Mouse (Mus musculus): ENCODE measurements around the gene Fam174b. TPM values are rescaled to one million over a fixed set of nuclear protein-coding genes. Genes with fewer than 3 reads are reported as not detected.

The Fam174b gene
- polyA plus RNA-seq, 1 experiment from 2014 or later, result 0.22 TPM

DNA sequence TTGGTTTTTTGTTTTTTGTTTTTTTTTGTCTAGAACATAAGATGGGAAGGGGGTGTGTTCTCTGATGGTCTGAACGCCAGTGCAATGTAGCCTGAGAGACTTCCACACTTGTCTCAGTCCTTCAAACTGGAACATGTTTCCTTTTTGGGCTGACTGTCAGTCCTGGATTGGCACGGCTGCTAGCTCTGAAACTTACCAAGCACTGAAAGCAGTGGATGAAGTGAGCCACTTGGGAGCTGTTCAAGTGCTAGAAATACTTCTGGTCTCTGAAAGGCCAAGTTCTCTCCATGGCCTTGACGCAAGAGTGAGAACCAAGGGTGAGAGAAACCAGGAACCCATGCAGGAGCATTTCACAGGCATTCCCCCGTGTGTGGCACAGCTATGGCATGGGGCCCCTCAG, 29.1 kb downstream of the Fam174b start:
- Histone ChIP-seq H3K27ac (no peak overlapping the region), H3K79me2 (ENCODE audit: inconsistent target) (no peaks in the 10 kb centered on the region), H3K36me3 (ENCODE audit: inconsistent target) (no peaks in the 10 kb centered on the region), H3K4me3 (ENCODE audit: inconsistent target) (no peak overlapping the region)
- 94% methylated on average over 4 of the region's 4 CpGs for WGBS (ENCODE audit: missing documents)

DNA sequence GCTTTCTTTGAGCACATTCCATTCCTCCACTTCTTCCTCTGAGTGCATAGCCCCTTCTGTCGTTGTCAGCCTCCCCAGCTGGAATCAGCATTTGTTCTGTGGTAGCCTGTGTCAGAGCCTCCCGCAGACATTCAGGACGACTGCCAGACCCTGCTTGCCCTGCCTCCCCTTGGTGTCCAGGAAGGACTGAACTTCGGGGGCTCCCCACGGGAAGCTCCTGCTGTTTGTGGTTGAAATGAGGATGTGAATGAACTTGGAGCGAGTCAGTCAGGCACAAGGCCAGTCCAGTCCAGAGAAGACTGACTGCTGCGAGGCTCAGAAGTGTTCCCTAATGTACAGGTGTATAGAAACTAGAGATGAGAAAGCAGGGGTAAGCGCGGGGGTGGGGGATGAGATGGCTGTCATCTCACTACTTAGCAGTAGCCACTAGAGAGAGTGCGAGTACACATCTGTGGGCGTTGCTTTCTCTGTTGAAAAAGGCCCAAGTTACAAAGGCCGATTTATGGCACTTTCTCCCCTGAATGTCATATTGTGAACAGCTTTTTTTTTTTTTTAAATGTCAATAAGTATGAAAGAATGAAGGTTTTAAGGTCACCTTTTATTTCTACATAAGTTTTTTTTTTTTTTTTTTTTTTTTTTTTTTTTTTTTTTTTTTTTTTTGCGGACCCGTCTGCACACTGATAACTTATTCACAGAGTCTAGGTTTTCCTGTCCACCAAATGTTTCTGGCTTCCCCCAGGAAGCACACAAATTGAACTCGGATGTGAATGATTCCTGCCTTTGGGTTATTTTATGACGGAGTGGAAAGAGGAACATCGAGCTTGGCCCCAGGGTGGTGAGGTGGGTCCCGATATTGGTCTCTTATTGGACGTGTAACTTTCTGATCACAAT, 31.5 kb downstream of the Fam174b start:
- Histone ChIP-seq H3K79me2 (ENCODE audit: inconsistent target) (no peaks in the 10 kb centered on the region), H3K4me3 (ENCODE audit: inconsistent target) (no peak overlapping the region), H3K36me3 (ENCODE audit: inconsistent target) (no peaks in the 10 kb centered on the region), H3K27ac (no peak overlapping the region)
- WGBS (ENCODE audit: missing documents), result 15% methylated on average over 17 of the region's 19 CpGs

DNA sequence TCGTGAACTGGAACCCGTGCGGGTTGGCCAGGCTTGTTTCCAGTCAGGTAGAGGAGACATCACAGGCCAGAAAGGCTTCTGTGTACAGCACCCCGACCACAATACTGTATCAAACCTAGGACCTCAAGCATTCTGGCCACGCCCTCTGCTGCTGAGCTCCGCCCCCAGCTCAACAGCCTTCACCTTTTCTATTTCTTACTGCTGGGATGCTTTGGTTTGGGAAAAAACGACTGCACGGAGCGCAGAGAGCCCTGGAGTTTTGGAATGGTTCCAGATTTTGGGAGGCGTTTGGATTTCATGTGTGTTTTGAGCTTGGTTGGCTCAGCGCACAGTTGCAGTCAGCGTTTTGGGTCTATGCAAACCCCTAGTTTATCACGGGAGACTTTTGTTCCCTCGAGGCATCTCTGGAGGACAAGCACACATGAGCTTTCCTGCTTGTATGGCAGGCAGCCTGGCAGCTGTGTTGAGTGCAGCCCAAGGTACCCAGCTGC, 32.2 kb downstream of the Fam174b start:
- Histone ChIP-seq H3K27ac (no peak overlapping the region), H3K4me3 (ENCODE audit: inconsistent target) (no peak overlapping the region), H3K36me3 (ENCODE audit: inconsistent target) (no peaks in the 10 kb centered on the region), H3K79me2 (ENCODE audit: inconsistent target) (no peaks in the 10 kb centered on the region)
- 78% methylated on average over 14 of the region's 14 CpGs for WGBS (ENCODE audit: missing documents)

DNA sequence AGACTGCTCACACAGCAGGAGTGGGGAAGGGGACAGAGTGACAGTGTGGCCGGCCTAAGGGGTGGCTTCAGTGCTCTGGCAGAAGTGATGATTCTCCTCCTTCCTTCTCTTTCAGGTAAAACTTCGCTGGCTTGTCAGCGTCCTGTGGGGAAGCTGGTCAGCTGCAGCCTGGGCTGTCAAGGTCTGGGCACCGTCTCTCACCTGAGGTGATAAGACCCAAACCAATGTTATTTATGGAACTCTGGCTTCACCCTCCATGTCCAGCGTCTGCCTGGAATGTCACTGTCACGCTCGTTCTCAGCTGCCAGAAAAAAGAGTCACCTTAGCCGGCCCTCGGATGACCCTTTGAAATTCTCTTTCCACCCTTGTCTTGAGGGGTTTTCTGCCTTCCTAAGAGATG, 34.7 kb downstream of the Fam174b start:
- 94% methylated on average over 9 of the region's 9 CpGs for WGBS (ENCODE audit: missing documents)
- H3K4me3 ChIP-seq (ENCODE audit: inconsistent target), result no peak overlapping the region
- no peaks in the 10 kb centered on the region for H3K36me3 ChIP-seq (ENCODE audit: inconsistent target)
- no peaks in the 10 kb centered on the region for H3K79me2 ChIP-seq (ENCODE audit: inconsistent target)
- no peak overlapping the region for H3K27ac ChIP-seq

DNA sequence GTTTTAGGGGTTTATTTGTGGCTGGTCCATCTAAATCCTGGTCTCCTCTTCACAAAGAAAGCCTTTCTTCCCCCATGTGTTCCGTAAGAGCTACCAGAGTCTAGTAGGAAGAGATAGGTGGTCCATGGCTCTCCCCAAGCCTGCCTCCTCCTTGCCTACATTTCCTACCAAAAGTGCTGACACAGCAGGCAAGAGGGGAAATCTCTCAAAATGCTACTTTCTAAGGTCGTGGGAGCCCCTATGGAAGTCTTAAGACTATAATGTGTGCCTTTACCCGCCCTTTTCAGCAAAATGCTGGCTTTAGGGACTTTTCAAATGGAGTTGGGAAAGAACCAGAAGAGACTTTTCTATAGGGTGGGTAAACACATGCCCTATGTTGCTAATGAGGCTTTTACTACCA, 37.7 kb downstream of the Fam174b start:
- WGBS (ENCODE audit: missing documents), result 81% methylated on average over 3 of the region's 3 CpGs
- Histone ChIP-seq H3K36me3 (ENCODE audit: inconsistent target) (no peaks in the 10 kb centered on the region), H3K27ac (no peak overlapping the region), H3K4me3 (ENCODE audit: inconsistent target) (no peak overlapping the region), H3K79me2 (ENCODE audit: inconsistent target) (no peaks in the 10 kb centered on the region)

DNA sequence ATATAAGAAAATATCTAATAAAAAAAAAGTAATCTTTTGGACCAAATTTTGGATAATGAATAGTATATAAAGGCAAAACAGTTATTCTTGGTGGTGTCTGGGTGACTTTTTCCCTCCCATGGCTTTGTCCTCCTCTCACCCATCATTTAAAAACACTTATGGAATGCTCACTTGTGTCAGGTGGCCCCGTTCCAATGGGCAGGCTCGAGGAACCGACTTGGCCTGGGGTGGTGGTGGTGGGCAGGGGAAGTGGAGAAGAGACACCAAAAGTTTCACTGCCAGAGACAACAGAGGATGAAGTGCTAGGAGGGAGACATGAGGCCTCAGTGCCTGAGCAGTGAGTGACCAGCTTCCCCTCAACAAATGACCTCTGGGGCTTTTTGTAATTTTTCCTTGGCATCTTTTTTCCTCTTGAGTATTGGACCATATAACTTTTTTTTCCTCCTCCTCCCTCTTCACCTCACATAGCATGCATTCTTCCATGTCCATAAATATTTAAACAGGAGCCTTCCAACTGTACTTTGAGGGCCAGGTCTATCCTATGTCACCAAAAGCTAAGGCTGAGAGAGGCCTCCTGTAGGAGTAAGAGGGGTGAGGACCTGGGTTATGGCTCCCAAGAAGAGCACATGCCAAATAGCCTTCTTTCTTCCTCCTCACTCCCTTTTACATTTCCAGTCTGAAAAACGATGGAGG, 44.8 kb downstream of the Fam174b start:
- Histone ChIP-seq H3K4me3 (ENCODE audit: inconsistent target) (no peak overlapping the region), H3K27ac (no peak overlapping the region), H3K36me3 (ENCODE audit: inconsistent target) (no peaks in the 10 kb centered on the region), H3K79me2 (ENCODE audit: inconsistent target) (no peaks in the 10 kb centered on the region)
- WGBS (ENCODE audit: missing documents), result 69% methylated on average over 4 of the region's 4 CpGs

DNA sequence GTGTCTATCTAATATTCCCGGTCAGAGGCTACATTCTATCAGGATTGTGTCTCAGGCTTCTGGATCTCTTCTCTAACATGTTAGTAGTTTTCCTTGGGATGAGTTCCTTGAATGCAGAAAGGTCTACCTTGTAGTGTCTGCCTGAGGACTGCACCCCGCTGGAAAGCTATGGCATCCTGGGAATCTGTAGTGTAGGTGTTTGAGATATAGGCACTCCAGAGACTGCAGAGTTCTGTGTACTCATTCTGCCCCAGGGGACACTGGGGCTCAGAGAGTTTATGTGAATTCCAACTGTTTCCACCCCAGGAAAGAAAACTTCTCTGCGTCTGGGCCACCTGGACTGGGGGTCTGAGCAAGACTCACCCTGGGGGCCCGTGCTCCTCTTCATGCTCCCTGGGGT, 45.7 kb downstream of the Fam174b start:
- Histone ChIP-seq H3K4me3 (ENCODE audit: inconsistent target) (no peak overlapping the region), H3K36me3 (ENCODE audit: inconsistent target) (no peaks in the 10 kb centered on the region), H3K79me2 (ENCODE audit: inconsistent target) (no peaks in the 10 kb centered on the region), H3K27ac (no peak overlapping the region)
- WGBS (ENCODE audit: missing documents), result 95% methylated on average over 4 of the region's 4 CpGs

DNA sequence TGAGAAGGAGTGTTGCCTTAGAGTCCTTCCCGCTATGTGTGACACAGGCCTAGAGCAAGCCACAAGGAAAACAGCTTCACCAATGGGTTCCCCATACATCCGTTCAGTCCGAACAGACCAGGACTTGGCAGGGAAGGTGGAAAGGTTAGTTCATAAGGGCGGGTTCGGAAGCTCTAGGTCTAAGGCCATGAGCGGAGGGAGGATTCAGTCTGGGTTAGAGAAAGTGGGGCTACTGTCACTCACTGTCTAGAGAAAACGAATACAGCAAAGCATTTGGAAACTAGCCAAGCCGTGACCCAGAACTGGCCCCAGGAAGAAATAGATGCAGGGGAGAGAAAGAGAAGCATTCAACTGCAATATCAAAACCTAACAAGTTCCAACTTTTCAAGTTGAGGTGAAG, 47.4 kb downstream of the Fam174b start:
- Histone ChIP-seq H3K27ac (no peak overlapping the region), H3K36me3 (ENCODE audit: inconsistent target) (no peaks in the 10 kb centered on the region), H3K4me3 (ENCODE audit: inconsistent target) (no peak overlapping the region), H3K79me2 (ENCODE audit: inconsistent target) (no peaks in the 10 kb centered on the region)
- WGBS (ENCODE audit: missing documents), result 83% methylated on average over 8 of the region's 8 CpGs

DNA sequence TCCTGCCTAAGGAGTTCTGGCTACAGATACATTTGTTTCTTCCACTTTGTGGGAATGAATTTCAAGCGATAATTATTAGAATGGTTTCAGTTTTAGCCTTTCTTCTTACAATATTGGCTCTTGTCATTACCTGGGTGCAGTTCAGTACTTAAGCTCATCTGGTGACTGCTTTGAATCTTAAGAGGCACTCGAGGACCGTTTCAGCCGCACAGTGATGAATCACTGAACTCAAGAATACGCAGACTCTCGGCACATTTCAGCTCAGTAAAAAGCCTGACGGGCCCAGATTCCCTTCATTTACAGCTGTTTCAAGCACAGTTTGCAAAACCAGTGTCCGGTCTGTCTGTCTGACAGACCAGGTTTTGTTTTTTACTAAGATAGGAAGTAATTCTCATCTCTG, 51.0 kb downstream of the Fam174b start:
- no peaks in the 10 kb centered on the region for H3K36me3 ChIP-seq (ENCODE audit: inconsistent target)
- 83% methylated on average over 8 of the region's 8 CpGs for WGBS (ENCODE audit: missing documents)

DNA sequence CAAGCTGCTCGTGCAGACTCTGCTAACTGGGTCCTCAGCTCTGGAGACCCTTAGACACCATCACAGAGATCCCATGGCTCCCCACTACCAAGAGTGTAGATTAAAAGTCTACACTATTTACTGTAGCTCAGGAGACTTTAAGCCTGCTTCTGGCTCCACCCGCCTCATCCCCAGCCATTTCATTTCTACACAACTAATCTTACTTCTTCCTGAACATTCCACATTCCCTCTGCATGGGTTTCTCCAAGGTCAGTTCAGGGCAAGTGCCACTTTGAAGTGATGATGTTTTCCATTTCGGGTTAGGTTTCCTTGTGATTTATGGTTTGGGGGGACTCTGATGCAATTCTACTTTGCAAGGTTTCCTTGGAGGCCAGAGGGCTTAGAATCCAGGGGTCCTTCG, 52.1 kb downstream of the Fam174b start:
- Histone ChIP-seq H3K27ac (no peak overlapping the region), H3K4me3 (ENCODE audit: inconsistent target) (no peak overlapping the region), H3K36me3 (ENCODE audit: inconsistent target) (no peaks in the 10 kb centered on the region), H3K79me2 (ENCODE audit: inconsistent target) (no peaks in the 10 kb centered on the region)
- WGBS (ENCODE audit: missing documents), result 90% methylated on average over 4 of the region's 4 CpGs

More for the DNA sequence above, 51.0 kb downstream of the Fam174b start:
- Histone ChIP-seq H3K27ac (no peak overlapping the region), H3K79me2 (ENCODE audit: inconsistent target) (no peaks in the 10 kb centered on the region), H3K4me3 (ENCODE audit: inconsistent target) (no peak overlapping the region)

DNA sequence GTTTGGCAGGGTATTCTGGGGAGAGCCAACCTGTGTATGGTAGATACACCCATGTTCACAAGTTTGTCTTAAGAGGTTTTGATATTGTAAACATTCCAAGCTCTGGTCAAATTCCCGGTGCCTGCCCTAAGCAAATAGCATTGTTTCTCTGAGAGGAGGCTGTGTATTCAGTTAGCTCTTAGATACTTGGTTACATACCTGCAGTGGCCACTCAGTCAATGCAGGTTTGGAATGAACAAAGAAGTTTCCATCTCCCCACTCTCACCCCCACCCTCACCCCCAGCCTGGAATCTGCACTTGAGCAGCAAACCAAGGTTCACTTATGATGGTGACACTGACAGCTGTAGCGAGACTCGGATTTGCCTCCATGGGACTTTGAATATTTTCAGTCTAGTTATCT, 52.5 kb downstream of the Fam174b start:
- Histone ChIP-seq H3K27ac (no peak overlapping the region), H3K4me3 (ENCODE audit: inconsistent target) (no peak overlapping the region), H3K79me2 (ENCODE audit: inconsistent target) (no peaks in the 10 kb centered on the region), H3K36me3 (ENCODE audit: inconsistent target) (no peaks in the 10 kb centered on the region)
- 88% methylated on average over 3 of the region's 3 CpGs for WGBS (ENCODE audit: missing documents)

DNA sequence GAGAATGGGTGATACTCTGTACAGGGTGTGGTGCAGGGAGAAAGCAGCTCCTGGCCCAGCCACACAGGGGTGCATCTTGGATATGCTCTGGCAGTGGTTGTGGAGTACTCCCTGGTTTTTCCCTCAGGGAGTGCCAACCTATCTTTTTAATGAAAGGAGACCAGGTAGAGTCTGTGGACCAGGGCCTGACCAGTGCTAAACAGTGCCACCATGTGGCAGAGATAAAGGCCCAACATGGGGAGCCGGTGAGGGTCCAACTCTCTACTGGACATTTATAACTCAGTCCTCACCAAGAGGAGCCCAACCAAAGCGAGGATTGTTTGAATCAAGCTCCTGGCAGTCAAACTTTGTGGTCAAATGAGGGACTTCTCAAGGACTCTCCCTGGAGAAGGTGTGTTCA, 69.2 kb downstream of the Fam174b start:
- no peaks in the 10 kb centered on the region for H3K36me3 ChIP-seq (ENCODE audit: inconsistent target)
- no peaks in the 10 kb centered on the region for H3K79me2 ChIP-seq (ENCODE audit: inconsistent target)
- H3K27ac ChIP-seq, result no peak overlapping the region
- no peak overlapping the region for H3K4me3 ChIP-seq (ENCODE audit: inconsistent target)
- WGBS (ENCODE audit: missing documents), result 63% methylated on average over 2 of the region's 2 CpGs

DNA sequence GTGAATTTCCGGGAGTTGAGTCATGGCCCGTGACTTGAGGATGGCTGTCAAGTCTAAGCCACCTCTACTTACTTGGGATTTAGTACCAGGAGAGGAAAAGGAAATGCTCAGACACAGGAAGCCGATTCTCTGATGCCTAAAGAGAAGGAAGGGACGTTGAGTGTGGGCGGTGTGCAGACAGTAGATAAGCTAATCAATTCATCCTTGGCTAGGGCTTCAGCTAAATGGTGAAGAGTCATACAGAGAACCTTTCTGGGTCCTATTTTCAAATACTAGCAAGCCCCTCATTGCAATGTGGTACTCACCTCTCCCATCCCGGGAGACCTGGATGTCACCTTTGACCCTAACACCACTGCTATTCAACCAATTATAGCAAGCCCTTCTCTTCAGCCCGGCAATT, 71.3 kb downstream of the Fam174b start:
- H3K36me3 ChIP-seq (ENCODE audit: inconsistent target), result no peaks in the 10 kb centered on the region
- no peaks in the 10 kb centered on the region for H3K79me2 ChIP-seq (ENCODE audit: inconsistent target)
- no peak overlapping the region for H3K27ac ChIP-seq
- 49% methylated on average over 7 of the region's 7 CpGs for WGBS (ENCODE audit: missing documents)
- no peak overlapping the region for H3K4me3 ChIP-seq (ENCODE audit: inconsistent target)

DNA sequence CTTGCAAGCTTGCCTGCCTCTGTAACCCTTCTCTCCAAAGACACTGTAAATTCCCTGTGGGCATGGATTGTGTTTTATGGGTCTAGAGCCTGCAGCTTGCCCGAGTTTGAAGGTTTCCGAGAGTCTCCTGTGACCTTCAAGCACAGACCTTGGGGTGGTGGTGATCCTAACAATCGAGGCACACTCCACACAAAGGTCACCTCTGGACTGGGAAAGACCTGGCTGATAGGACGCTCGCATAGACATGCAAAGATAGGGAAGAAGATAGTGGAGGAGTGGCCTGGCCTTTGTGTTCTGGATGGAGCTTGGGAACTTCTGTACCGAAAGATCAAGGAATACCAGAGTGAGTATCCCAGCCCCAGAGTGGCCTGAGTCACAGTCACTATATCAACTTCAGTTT, 72.1 kb downstream of the Fam174b start:
- Histone ChIP-seq H3K4me3 (ENCODE audit: inconsistent target) (no peak overlapping the region), H3K36me3 (ENCODE audit: inconsistent target) (no peaks in the 10 kb centered on the region), H3K79me2 (ENCODE audit: inconsistent target) (no peaks in the 10 kb centered on the region), H3K27ac (no peak overlapping the region)
- 82% methylated on average over 6 of the region's 6 CpGs for WGBS (ENCODE audit: missing documents)

DNA sequence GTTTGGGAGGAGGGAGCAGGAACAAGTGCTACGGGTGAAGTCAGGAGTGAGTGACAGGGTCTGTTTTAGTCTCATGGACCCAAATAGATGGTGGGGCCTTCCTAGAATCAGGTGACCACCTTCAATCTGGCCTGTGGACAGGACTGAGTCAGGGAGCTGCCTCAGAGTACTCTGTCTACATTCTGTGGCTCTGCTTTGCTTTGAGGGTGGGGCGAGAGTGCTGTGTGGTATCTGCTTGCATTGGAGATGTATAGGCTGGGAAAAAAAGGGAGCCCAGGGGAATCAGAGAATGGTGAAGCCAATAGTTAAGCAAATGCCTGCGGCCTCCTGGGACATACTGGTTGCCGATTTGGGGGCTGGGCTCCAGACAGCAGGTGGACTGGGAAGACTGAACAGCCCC, 73.8 kb downstream of the Fam174b start:
- 84% methylated on average over 4 of the region's 4 CpGs for WGBS (ENCODE audit: missing documents)
- Histone ChIP-seq H3K27ac (no peak overlapping the region), H3K4me3 (ENCODE audit: inconsistent target) (no peak overlapping the region), H3K36me3 (ENCODE audit: inconsistent target) (no peaks in the 10 kb centered on the region), H3K79me2 (ENCODE audit: inconsistent target) (no peaks in the 10 kb centered on the region)
